Mouse (Mus musculus): Measurements from ENCODE around the gene Zkscan5.
"Not testable (repeated sequence)": the region's sequence is repeated elsewhere in the genome, so short reads cannot be mapped to it uniquely, and the experiment has no call there.

The Zkscan5 gene

DNA sequence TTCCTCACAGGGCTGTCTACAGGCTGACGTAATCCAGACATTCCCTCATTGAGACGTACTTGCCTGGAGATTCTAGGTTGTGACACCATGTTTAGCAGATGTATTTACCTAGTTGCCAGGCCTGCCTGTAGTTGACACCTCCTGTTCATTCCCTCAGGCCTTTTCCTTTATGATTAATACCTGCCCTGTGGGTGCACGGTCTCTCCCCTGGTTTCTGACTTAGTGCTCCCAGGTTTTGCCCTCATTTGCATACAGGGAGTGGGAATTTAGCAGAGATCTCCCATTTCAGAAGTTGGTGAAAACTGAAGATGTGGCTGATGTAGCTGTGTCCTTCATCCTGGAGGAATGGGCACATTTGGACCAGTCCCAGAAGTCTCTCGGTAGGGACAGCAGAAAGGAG lies 7.9 kb downstream of the Zkscan5 start:
- ATAC-seq (ENCODE audit: insufficient number of reproducible peaks, low FRiP score, low TSS enrichment): no peak

DNA sequence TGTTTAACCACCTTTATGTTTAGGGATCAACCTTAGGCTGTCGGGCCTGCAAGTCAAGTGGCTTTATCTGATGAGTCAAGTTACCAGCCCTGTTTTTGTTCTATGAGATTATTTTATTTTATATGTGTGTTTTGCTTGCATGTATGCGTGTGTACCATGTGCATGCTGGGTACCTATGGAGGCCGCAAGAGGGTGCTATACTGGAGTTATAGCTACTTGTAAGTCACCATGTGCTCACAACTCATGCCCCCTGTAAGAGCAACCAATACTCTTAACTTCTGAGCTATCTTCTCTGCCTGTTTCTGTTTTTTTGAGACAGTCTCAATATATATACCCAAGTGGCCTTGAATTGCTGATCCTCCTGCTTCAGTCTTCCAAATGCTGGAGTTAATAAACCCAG lies 9.1 kb downstream of the Zkscan5 start:
- no peak for ATAC-seq (ENCODE audit: insufficient number of reproducible peaks, low FRiP score, low TSS enrichment)

DNA sequence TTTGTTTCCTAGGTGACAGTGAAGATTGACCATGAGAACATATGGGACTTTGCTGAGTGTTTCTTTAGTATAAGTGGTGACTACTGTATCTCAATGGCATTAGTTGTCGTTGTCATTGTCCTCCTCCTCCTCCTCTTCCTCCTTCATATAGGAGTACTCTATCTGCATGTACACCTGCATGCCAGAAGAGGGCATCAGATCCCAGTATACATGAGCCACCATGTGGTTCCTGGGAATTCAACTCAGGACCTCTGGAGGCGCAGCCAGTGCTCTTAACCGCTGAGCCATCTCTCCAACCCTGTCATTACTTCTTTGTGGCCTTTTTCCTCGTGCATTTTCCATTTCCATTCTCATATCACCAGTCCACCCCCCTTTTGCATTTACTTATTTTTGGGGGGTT lies 10.3 kb downstream of the Zkscan5 start:
- ATAC-seq (ENCODE audit: insufficient number of reproducible peaks, low FRiP score, low TSS enrichment): no peak

DNA sequence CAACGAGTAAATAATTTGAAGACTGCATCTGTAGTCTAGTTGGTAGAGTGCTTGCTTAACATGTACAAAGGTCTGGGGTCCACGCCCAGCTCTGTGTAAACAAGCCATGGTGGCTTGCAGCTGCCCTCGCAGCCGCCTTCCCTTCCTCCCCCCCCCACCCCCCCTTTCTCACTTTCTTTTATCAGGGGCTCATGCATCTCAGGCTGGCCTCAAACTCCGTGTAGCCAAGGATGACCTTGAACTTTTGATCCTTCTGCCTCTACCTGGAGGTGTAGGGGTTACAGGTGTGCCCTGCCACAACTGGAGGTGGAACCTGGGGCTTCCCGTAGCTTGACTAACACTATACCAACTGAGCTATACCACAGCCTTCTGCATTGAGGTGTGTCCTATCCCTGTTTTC lies 13.4 kb downstream of the Zkscan5 start:
- no peak for ATAC-seq (ENCODE audit: insufficient number of reproducible peaks, low FRiP score, low TSS enrichment)

DNA sequence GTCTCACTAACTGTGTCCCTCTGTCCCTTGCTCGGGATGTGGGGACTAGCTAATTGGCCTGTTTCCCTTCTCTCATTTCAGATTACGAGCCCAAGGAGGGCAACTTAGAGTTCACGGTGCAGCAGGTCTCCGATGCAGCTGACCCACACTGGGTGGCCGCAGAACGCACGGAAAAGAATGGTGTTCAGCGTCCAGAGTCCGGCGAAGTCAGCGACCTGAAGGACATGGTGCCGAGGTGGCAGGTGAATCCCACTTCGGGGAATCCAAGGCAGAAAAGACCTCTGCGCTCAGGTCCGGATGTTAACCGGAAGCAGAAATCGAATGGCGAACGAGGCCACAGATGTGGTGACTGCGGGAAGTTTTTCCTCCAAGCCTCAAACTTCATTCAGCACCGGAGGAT lies 13.8 kb downstream of the Zkscan5 start:
- no peak for ATAC-seq (ENCODE audit: insufficient number of reproducible peaks, low FRiP score, low TSS enrichment)

DNA sequence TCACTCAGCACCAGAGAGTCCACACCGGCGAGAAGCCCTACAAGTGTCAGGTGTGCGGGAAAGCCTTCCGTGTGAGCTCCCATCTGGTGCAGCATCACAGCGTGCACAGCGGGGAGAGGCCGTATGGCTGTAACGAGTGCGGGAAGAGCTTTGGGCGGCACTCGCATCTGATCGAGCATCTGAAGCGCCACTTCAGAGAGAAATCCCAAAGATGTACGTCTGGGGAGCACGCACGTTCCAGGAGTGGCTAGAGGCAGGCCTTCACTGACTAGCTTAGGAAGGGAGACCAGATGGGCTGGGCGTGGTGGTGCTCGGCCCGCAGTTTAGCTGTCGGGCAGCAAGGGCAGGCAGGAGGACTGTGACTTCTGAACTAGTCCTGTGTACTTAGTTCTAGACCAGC lies 14.3 kb downstream of the Zkscan5 start:
- ATAC-seq (ENCODE audit: insufficient number of reproducible peaks, low FRiP score, low TSS enrichment): no peak

DNA sequence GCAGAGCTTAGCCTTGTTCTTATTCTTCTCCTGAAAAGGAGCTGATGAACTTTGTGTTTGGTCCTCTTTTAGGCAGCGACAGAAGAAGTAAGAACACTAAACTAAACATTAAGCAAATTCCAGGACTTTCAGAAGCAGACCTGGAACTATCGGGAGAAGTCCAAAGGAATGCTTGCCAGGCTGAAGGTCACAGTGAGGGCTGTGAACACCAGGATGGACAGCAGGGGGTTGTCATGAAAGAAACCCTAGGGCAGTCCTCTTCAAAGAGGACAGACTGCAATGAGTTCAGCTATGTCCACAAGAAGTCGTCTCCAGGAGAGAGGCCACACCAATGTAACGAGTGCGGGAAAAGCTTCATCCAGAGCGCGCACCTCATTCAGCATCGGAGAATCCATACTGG lies 15.6 kb downstream of the Zkscan5 start:
- ATAC-seq (ENCODE audit: insufficient number of reproducible peaks, low FRiP score, low TSS enrichment): no peak

DNA sequence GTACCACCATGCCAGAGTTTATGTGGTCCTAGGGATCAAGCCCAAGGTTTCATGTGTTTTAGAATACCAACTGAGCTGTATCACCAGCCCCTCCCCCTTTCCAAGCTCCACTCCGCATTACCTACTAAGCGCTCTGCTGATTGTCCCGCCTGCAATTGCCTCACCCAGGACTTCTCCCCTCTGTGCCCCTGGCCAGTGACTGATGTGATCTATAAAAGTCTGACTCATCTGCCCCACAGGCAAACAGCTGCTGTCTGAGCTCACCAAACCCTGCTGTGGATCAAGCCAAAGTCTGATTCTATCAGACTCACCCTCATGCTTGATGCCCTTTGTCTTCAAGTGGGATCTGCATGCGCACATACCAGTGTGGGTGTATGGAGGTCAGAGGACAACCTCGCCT lies 18.5 kb downstream of the Zkscan5 start:
- no peak for ATAC-seq (ENCODE audit: insufficient number of reproducible peaks, low FRiP score, low TSS enrichment)

DNA sequence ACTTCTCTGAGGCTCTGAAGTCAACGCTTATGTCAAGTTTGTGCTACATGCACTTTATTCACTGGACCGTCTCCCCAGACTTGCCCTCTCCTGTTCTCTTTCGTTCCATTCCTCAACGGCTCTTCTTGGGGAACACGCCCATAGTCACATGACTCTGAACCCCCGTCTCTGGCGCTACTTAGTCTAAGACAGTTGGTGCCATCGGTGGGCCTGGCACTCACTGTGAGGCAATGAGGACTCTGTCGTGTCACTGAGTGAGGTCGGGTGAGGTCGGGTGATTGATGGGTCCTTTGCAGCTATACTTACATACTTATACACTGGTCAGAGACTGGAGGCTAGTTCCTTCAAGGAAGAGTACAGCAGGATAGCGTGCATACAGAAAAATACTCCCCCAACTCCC lies 19.0 kb downstream of the Zkscan5 start:
- ATAC-seq (ENCODE audit: insufficient number of reproducible peaks, low FRiP score, low TSS enrichment): no peak

DNA sequence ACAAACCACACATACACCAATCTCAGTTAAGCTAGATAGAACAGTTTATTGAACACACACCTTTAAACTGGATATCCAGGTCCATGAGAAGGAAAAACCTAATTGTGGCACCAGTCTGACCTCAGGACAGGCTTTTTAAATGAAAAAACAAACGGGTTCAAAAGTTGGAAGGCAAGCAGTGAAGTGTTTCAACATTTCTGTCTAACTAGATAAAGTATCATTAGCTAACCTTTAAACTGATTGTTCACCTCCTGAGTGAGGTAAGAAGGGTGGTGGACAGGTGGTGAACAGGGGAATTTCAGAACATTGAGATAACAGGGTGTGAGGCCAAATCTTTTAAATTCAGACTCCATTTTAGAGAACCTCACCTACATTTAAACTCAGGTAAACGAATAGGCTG lies 22.1 kb downstream of the Zkscan5 start:
- ATAC-seq (ENCODE audit: insufficient number of reproducible peaks, low FRiP score, low TSS enrichment): no peak

DNA sequence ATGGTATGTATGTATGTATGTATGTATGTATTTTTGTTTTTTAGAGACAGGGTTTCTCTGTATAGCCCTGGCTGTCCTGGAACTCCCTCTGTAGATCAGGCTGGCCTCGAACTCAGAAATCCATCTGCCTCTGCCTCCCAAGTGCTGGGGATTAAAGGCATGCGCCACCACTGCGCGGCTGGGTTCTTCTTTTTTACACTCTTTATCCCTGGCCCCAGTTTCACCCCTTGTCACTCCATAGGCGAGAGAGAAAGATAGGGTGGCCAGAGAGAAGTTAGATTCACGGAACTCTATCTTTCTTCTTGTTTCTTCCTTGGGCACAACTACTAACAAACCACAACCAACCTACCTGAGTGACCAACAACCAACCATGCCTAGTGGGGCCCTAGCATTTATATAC lies 24.9 kb downstream of the Zkscan5 start:
- not testable (repeated sequence) for ATAC-seq (ENCODE audit: insufficient number of reproducible peaks, low FRiP score, low TSS enrichment)

DNA sequence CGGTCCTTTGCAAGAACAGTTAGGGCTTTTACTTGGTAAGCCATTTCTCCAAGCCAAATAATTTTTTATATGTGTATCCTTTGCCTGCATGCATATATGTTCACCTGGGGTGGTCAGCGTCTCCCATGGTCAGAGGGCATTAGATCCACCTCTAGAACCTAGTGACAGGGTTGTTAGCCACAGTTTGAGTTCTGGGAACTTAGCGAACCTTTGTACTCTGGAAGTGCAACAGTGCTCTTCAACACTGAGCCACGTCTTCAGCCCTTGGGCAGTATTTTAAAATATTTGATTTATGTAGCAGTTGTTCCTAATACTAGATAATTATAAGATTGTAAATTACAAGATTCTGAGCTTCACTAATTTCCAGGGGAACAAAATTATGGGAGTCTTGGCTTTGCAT lies 26.3 kb downstream of the Zkscan5 start:
- no peak for ATAC-seq (ENCODE audit: insufficient number of reproducible peaks, low FRiP score, low TSS enrichment)

DNA sequence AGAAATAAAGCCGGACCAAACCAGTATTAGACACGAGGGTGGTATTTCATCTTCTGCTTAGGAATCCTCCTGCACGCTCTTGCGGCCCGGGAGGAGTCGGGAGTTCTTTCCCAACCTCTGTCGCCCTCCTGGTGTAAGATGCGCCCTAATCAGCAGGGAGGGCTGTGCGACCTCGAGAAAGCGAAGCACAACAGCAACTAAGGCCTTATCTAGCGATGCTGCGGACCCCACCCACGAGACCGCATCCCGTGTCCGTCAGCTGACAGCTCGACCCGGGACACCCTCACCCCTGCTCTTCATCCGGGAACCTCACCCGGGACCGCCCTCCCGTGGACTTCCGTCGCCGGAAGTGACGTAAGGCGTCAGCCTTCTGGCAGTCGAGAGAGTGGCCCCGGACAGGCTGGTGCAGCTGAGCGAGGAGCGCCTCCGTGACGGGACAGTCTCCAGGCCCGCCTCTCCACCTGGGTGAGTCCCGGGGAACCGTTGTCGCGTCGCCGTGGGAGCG lies 27.1 kb downstream of the Zkscan5 start, which contains the start of gene Zfp655:
Gene Zfp655 (plus strand): TSS at position 349 of the 505 bp plus-strand sequence.
- peak; percentile 96 for ATAC-seq (ENCODE audit: insufficient number of reproducible peaks, low FRiP score, low TSS enrichment)

DNA sequence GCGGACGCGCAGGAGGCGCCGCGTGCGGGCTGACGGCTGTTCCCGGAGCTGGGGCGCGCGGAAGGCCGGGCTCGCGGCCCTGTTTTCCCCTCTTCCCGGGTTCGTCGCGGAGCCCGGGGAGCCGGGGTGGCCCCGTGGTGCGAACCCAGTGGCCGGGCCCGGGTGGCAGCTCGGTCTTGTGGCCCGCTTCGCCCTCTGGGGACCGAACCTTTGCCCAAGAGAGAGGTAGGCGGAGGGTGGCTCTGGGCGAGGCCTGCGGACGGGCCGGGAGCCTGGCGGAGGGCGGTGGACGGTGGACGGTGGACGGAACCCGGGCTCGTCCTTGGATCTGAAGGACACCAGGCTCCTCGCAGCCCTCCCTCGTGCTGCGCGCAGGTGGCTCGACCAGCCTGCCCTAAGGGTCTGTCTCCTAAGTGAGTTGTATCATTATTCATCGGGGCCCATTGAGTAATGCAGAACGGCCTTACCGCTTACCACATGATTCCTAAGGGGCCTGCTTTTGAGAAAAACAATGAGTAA lies 27.6 kb downstream of the Zkscan5 start:
- ATAC-seq (ENCODE audit: insufficient number of reproducible peaks, low FRiP score, low TSS enrichment): peak; percentile 36

DNA sequence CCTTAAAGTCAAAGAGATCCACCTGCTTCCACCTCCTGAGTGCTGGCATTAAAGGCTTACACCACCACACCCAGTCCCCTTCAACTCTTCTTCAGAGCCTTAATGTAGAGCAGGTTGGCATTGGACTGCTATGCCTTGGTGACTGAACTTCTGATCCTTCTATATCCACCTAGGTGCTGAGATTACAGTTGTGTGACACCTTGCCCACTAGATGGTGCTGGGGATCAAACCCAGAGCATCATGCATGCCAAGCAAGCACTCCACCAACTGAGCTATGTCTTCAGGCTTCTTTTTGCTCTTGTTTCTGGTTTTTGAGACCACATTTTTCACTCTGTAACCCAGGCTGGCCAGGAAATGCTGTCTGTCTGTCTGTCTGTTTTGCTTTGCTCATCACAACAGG lies 30.3 kb downstream of the Zkscan5 start:
- ATAC-seq (ENCODE audit: insufficient number of reproducible peaks, low FRiP score, low TSS enrichment): no peak

DNA sequence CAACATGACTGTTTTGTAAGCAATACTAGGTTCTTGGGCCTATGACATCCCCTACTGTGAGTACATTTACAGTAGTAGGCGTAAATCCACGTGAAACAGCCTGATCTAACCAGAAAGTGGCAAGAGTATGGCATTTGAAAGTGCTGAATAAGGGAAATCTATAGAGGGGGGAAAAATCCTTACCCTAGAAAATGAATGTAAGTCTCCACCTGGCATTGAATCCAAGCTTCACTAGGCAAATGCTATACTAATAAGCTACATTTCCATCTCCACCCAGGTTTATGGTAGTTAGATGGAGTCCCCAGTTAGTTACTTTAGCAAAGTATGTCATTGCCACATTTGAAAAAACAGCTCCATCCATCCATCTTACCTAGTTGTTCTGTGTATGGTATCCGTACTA lies 45.2 kb downstream of the Zkscan5 start:
- ATAC-seq (ENCODE audit: insufficient number of reproducible peaks, low FRiP score, low TSS enrichment): no peak
